Mouse (Mus musculus): ENCODE data around the gene Megf9. TPM values are rescaled to one million over a fixed set of nuclear protein-coding genes. Genes with fewer than 3 reads are reported as not detected.

Megf9 gene
- total RNA-seq (2021) = 10 to 100 TPM; 86.1 to 90.0 TPM

DNA sequence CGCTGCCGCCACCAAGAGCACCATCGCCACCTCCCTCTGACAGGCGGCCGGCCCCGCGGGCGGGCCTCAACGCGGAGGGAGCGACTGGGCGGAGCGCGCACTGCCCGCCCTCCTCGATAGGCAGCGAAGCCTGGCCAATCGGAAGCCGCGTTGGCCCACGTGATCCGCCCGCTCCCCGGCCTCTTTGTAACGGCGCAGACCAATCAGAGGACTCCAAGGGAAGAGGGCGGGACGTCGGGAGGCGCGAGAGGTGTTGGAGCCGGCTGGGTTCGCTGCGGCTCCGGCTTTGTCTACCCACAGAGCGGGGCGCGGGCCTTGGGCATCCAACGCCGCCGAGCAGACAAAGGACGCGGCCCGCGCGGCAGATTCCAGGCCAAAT, at the start of gene Megf9:
Megf9 (minus strand) TSS at position 105 of the 379 bp plus-strand sequence.
- peak; percentile 98 for DNase-seq
- intact Hi-C loops (cut with DNase I) = loop anchor here (10.0 kb wide), 1 partner anchor 80 kb away; no protein-coding TSS in a partner anchor

DNA sequence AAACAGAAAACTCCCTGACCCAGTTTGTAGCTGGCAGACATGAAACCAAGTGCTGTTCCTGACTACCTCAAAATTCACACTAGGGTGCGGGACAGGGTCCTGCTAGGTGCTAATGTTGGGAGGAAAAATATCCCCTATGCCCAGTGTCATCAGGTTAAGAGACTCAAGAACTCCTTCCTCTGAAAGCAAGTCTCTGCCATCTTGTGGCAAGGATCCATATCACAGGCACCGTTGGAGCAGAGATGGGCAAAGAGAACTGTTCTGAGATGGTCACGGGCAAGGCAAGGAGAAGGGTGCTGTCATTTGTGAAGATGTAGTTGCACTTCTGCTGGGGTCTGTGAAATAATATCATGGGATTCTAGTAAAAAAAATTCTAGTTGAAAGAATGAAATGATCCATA, 44.9 kb upstream of the Megf9 start:
- DNase-seq = peak; percentile 50
- intact Hi-C loops (cut with DNase I) = loop anchor here (5.0 kb wide), 1 partner anchor 127 kb away; no protein-coding TSS in a partner anchor

DNA sequence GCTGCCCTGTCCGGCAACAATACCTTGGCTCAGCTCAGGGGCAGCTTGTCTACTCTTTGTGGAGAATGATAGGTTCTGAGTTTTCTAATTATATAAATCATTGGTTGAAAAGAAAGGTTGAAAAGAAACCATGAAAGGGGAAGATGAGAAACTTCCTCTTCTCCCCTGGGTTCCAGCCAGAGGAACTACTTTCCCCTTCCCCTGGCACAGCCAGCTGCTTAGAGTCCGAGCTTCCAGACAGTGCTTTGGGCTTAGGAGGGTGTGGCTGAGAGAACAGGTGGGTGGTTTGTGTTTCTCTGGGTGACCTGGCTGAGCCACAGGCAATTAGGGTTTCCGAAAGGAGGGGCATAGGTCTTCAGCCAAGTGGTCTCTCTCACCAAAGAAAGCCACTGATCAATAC, 43.5 kb upstream of the Megf9 start:
- intact Hi-C loops (cut with DNase I) = no loop called here
- no peak for DNase-seq

DNA sequence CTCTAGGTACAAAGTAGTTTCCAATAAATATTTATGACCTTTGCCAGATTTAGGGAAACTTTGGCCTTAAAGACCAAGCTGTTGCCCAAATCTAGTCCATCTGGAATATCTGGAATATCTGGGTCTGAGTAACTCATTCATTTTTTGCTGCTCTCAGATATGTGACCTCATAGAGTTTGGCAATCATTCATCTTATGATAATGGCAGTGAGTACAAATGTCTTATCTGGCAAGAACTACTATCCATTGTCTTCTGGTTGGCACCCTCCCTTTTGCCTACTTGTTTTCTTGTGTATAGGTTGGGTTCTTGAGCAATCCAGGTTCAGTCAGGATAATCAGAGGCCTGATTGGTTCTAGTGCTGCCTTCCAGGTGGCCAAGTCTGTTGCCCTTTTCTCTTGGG, 41.3 kb upstream of the Megf9 start:
- intact Hi-C loops (cut with DNase I) = no loop called here
- no peak for DNase-seq

DNA sequence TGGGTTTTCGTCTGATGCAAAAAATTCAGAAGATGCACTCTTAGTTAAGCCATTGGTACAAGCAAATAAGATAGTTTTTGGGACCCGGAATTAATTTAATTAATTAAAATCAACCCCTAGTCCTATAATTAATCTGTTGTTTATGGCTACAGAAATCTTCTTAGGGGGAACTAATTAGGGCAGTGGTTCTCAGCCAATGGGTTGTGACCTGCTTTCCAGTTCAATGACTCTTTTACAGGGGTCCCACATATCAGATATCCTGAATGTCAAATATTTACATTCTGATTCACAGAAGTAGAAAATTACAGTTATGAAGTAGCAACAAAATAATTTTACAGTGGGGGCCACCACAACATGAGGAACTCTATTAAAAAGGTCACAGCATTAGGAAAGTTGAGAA, 39.1 kb upstream of the Megf9 start:
- intact Hi-C loops (cut with DNase I) = no loop called here
- no peak for DNase-seq

DNA sequence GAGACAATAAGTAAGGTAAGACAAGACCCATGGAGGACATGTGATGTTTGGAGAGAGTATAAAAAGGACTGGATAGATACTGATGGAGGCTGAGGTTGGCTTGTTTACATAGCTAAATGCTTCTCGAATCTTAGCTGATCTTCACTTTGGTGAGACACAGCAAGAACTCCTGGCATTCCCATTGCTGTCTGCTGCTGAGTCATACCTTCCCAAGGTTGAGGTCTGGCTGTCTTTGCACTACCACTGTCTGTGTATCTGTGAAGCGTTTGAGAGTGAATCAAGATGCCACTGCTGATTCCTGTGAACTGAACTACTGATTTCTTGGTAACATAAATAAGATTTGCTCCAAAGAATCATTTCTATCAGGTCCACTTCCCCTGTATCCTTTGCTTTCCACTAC, 19.1 kb upstream of the Megf9 start:
- no peak for DNase-seq
- intact Hi-C loops (cut with DNase I) = no loop called here

DNA sequence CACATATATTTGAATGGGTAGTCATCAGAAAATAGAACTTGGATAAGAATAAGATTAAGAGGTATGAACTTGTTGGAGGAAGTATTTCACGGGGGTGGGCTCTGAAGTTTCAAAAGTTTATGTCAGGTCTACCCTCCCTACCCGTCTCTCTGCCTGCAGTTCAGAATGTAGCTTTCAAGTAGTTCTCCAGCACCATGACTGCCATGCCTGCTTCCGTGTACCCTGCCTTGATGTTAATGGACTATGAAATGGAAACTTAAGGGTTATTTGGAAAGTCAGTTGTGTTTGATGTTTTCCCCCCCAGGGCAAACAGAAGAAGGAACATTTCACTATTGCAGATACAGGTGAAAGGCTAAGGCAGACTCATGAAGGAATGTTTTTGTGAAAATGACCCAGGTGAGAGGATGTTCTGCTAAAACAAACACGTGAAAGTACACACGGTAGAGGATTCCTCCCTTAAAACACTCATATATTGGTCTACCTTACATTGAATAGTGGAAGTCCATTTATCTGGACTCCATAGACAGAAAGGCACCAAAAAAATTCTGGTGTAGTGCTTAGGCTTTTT, 18.5 kb upstream of the Megf9 start:
- intact Hi-C loops (cut with DNase I) = no loop called here
- no peak for DNase-seq

DNA sequence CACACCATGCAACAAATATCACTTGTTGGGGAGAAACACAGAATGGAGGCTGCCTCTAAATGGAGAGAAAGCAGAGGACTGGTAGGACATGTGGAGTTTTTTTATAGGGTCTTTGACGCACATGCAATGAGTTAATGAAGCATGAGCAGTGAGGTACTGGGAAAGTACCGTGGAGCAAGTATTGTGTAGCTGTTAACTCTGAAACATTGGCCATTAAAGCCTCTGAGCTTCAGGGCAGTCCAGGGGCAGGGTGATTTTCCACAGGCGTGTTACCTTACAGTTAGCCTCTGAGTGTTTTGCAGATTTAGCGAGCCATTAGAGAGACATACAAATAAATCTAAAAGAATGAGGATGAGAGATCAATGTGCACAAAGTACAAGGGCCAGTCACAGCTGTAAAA, 17.3 kb upstream of the Megf9 start:
- DNase-seq = no peak
- intact Hi-C loops (cut with DNase I) = no loop called here

DNA sequence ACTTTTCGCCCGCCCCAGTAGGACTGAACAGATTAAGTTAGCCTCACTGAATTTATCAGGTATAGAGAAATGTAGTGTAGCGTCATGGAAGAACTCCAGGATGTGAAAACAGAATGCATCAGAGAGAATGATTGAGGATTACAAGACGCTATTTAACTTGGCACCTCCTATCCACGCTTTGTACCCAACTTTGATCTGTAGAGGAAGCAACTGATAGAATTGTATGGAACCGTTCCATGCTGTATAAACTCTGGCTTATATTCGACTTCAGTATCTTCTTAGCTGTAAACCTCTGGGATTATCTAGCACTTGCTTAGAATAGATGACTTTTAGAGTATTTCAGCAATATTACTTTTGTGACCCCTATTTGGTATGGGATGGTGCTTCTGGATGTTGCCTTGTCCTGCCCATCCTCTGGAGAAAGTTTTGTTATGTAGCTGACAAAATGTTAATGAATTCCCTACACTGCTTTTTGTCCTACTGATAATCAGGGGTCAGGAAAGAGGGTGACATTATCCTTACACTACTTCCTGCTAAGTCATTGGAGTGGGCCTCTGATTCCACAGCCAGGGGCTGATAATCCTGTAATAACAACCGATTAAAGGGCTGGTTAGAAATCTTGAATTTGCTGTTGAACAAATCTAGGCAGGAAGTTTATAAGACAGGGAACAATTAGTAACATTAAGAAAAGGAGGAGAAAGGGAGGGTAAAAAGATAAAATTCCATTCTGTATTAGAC, 12.8 kb upstream of the Megf9 start:
- intact Hi-C loops (cut with DNase I) = no loop called here

DNA sequence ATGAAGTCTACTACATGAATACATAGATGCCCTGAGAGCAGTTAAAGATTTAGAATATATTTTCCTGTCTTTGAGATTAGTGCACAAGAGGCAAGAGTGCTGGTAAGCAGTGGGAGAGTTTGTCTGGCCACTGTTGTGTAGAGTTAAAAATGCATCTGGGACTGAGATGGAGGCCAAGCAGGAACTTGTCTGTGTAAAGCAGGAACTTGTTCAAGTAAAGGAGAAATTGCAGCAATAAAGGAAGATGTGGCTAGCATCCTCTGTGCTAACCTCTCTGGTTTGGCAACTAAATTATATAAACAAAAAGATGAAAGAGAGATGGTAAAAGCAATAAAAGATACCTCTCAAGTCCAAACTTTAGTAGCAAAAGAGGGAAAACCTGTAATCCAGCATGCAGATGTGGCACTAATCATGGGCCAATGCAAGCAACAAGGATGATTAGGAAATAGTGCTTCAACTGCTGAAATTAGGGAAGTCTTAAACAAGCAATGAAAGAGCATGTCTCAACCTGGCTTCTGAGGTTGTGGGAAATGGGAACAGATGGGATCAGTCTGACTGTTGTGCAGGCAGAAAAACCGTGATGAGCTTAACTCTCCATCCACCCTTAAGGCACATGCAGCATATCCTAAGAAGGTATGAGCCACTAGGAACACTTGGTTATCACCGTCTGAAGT, 11.2 kb upstream of the Megf9 start:
- no peak for DNase-seq
- intact Hi-C loops (cut with DNase I) = no loop called here

More for the DNA sequence above, 12.8 kb upstream of the Megf9 start:
- DNase-seq = no peak

DNA sequence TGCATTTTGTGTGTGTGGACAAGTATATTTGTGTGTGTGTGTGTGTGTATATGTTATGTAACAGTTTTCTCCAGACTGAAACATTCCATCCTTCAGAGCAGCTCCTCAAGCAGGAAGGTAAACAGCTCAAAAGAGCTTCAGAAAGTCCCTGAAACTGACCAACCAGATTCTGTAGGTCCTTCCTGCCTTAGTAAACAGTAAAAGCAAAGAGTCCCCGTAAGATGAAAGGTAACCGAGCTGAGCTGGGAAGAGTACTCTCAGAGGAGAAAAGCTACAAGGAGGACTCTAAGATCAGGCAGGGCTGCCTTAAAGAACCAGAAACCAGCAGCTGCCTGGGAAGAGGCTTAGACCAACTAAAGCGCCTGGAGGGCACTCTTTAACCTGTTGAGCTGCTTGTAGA, 9.6 kb upstream of the Megf9 start:
- no peak for DNase-seq
- intact Hi-C loops (cut with DNase I) = no loop called here

DNA sequence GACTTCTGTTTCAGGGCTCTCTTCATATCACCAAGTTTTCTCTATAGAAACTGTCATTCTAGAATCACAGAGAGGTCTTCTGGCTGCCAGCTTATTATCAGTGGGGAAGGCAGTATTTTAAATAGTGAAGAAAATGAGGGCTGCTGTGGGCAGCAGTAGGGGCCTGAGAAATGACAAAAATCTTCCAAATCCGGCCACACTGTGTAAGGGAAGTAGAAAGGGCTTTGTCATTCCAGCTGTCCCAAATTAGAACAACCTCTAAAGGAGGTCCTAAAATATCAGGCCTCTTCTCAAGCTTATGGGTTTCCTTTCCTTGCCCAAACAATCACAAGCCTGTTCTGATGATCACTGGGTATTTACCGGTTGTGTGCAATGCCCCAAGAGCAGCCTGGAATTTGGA, 7.6 kb upstream of the Megf9 start:
- intact Hi-C loops (cut with DNase I) = no loop called here
- DNase-seq = no peak

DNA sequence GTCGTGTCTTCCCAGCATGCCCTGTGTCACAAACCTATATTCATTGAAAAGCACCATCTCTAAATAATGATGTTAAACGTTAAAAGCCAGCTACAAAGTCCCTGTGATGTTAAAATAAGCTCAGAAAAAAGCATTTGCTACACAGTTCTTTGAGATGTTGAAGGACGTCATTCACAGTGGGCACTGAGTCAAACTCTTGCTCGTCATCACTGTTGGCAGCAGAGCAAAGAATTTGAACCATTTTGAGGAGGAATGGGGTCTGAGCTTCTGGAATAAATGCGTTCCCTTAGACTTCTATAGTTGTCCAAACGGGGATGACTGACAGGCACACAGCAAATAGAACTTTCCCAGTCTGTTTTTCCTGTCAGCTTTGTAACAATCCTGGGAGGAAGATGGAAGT, 5.9 kb upstream of the Megf9 start:
- intact Hi-C loops (cut with DNase I) = no loop called here
- no peak for DNase-seq

DNA sequence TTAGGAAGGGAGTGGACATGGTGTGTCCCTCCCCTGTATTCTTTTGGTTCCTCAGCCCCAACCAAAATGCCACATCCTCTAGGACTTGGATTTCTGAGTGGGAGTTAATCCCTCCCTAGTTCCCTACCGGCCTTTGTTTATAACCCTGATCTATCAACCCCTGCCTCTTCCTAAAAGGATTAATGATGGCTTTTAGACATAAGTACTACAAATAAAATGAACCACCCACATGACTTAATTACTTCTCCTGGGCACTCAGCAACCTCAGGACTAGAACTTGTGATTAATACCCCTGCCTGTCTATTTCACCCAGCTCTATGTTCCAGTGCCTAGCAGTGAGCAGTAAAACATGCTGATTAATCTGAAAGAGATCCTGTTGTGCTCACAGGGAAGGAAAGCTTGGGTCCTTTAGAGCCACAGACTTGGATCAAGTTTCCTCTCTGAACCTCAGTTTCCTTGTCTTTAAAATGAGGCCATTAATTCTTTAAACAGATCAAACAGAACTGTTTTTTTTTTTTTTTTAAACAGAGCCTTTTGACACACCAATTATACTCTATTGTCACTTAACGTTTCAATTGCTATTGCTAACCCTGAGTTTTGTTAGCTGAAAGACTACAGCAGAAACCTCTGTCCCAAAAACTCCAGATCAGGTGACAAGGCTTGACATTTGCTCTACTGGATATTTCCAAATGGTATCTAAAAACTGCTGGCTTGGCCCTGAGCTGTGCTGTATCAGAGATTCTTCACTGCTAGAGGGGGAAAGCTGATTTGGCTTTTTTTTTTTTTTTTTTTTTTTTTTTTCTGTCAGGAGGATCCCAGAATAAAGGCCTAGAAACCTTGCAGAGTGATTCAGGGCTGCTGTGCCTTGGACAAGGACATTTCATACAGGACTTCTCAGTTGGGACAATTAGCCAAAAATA, 2.1 kb upstream of the Megf9 start:
- intact Hi-C loops (cut with DNase I) = loop anchor here (10.0 kb wide), 1 partner anchor 82 kb away; no protein-coding TSS in a partner anchor
- no peak for DNase-seq

DNA sequence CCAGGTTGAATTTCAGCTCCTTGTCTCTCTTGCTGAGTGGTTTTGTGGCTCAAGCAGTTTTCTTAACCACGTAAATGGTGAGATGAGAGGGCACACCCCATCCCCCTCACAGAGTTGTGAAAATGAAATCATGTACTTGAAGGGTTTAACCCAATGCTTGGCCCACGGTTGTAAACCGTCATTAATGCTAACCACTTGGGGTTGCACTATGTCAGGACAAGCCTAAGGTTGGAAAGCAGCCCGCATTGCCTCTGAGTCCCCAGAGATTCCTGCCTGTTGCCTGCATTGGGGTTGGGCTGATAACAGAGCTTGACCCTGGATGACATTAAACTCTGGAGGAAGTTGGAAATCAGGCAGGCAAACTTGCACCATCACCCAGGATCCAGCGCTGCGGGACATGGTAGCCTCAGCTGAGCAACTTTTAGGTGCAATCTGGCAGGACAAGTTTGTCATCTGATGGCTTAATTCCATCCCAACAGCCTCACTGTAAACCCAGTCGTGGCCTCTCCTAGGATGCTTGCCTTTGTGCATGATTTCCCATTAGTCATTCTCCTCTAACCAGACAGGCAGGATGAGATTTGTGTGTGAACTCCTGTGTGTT, 1.0 kb upstream of the Megf9 start:
- intact Hi-C loops (cut with DNase I) = loop anchor here (10.0 kb wide), 1 partner anchor 81 kb away; no protein-coding TSS in a partner anchor

DNA sequence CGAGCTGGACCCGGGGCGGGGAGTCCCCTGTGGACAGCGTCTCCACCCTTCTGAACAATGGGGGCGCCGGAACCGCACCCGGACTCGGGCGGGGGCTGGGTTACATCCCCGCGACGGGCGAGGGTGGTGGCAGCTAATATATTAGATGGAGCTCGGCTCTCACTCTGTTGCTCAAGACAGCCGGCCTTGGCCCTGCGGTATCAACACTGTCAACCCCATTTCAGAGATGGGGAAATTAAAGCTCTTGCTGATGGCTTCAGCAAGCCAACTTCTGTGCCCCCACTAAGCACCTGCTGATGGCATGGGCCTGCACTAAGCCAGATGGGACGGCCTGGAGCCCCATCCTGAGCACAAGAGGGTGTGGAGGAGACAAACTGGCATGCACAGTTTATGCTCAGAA, 494 bp upstream of the Megf9 start:
- no peak for DNase-seq
- intact Hi-C loops (cut with DNase I) = loop anchor here (10.0 kb wide), 1 partner anchor 80 kb away; no protein-coding TSS in a partner anchor

More for the DNA sequence above, 1.0 kb upstream of the Megf9 start:
- peak; percentile 56 for DNase-seq

DNA sequence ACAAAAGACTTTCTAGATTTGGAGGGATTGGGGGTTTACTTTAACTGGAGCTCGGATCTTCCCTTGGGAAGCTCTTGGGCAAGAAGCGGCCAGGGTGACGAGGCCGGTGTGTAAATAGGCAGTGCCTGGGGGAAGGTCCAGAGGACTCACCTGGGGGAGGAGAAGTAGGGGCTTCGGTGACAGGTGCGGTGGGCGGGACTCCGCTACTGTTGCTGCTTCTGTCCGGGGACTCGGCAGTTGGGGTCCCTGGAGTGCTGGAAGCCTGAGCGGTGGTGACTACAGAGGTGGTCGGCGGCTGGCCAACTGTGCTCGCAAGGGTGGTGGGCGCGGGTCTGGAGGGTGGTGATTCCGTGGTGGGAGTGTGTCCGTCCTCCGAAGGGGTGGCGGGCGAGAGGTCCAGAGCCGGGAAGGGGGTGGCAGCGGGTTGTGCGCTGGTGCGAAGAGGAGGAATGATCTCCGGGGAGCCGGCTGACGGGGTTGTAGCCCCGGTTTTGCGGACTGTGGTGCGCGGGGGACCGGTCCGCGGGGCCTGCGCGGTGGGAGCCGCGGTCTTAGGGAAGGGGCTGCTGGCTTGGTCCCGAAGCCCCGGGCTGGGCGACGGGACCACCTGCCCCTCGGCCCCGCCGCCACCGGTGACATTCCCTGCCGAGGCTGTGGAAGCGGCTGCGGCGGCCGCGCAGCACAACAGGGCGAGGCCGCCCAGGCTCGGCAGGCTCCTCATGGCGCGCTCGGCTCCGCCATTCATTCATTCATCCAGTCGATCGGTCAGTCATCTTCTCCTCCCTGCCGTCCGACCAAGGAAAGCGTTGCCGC, 511 bp downstream of the Megf9 start:
- DNase-seq = peak; percentile 63
- intact Hi-C loops (cut with DNase I) = loop anchor here (10.0 kb wide), 1 partner anchor 79 kb away; no protein-coding TSS in a partner anchor

DNA sequence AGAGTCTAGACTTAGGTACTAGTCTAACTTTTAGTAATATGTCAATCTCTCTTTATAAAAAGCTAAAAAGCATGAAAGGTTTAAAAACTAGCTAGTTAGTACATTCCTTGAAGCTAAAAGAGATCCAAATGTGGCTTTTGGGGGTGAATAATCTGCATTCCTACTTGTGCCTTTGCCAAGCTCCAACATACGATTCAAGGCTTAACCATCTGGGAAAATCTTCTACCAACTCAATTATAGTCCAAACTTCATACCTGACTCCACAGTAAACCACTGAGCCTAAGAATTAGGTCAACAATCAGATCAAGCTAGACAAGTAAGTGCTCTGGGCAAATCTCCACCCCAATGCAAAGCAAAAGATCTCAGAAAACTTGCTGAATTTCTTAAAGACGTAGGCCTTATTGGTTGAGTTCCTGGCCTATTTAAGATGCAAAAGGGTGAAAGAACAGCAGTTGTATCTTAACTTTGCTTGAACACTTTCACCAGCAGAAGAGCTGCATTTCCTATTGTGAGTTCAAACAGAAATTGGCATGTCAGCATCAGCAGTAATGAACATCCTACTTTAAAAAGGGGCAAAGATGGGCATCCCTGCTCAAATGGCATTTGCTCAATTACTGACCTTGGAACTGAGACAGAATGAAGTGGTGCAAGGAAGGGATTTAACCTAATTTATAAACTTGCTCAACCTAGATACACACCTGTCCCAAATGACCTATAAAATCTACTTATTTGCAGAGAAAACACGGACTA, 1.6 kb downstream of the Megf9 start:
- intact Hi-C loops (cut with DNase I) = loop anchor here (10.0 kb wide), 1 partner anchor 78 kb away; no protein-coding TSS in a partner anchor
- no peak for DNase-seq

DNA sequence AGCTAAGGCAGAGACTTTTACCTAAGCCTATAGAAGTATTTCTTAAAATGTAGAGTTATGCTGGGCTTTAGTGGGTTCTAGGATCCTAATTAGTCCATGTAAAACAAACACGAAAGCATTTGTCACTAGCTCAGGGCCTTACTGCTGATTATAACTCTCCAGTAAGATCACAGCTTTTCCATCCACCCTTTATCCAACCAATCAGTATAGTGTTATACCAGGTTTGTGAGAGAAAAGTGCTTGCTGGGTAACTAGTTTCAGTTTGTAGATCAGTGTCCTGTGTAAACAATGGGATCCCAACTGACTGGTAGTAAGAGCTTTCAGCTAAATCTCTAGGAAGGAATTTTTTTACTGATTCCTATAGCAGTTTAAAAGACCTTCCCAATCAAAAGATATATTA, 3.8 kb downstream of the Megf9 start:
- no peak for DNase-seq
- intact Hi-C loops (cut with DNase I) = loop anchor here (10.0 kb wide), 1 partner anchor 76 kb away; no protein-coding TSS in a partner anchor
